Mouse (Mus musculus) spleen, adult 18-20 months (tissue): Measurements from ENCODE around the gene Stk19.
"Not testable (repeated sequence)": the region's sequence is repeated elsewhere in the genome, so short reads cannot be mapped to it uniquely, and the experiment has no call there.

Experiments used
- DNase-seq, 2 experiments: peaks; one replicate each; pipeline ENCODE4 v3.0.0; 2022; ENCODE audit warnings: mixed read lengths in 2 of 2

Stk19 gene

GRCm38 (mm10) chr17:34838785-34839184 lies 2.0 kb upstream of the Stk19 start:
- DNase-seq, result no peak

- DNase-seq, result peak in 1 of 2 experiments; percentile 18
Observed at GRCm38 (mm10) chr17:34837464-34838324, 949 bp upstream of the Stk19 start.

- DNase-seq, result no peak
Observed at GRCm38 (mm10) chr17:34836155-34836855, 440 bp downstream of the Stk19 start.

- not testable (repeated sequence) for DNase-seq
Observed at GRCm38 (mm10) chr17:34830776-34831175, 6.0 kb downstream of the Stk19 start.

GRCm38 (mm10) chr17:34814818-34815370 lies 21.9 kb downstream of the Stk19 start:
- DNase-seq, result no peak

GRCm38 (mm10) chr17:34813747-34814146 lies 23.0 kb downstream of the Stk19 start:
- DNase-seq, result peak in 1 of 2 experiments; percentile 40

- DNase-seq, result no peak
Observed at GRCm38 (mm10) chr17:34811275-34811674, 25.5 kb downstream of the Stk19 start.

- DNase-seq, result not testable (repeated sequence)
Observed at GRCm38 (mm10) chr17:34810811-34811210, 25.9 kb downstream of the Stk19 start.

- not testable (repeated sequence) for DNase-seq
Observed at GRCm38 (mm10) chr17:34810411-34810810, 26.3 kb downstream of the Stk19 start.

- DNase-seq, result no peak
Observed at GRCm38 (mm10) chr17:34808599-34809205, 28.0 kb downstream of the Stk19 start.

GRCm38 (mm10) chr17:34807176-34807575 lies 29.6 kb downstream of the Stk19 start:
- DNase-seq, result no peak

- no peak for DNase-seq
Observed at GRCm38 (mm10) chr17:34804871-34805562, 31.7 kb downstream of the Stk19 start.

- not testable (repeated sequence) for DNase-seq
Observed at GRCm38 (mm10) chr17:34804301-34804700, 32.4 kb downstream of the Stk19 start, which contains the start of gene Cyp21a1. TSS of gene Cyp21a1 (minus strand) at chr17:34804561.

- DNase-seq, result not testable (repeated sequence)
Observed at GRCm38 (mm10) chr17:34803367-34803766, 33.4 kb downstream of the Stk19 start.

GRCm38 (mm10) chr17:34802756-34803155 lies 34.0 kb downstream of the Stk19 start:
- not testable (repeated sequence) for DNase-seq

- not testable (repeated sequence) for DNase-seq
Observed at GRCm38 (mm10) chr17:34800781-34801305, 35.9 kb downstream of the Stk19 start.

- no peak for DNase-seq
Observed at GRCm38 (mm10) chr17:34799531-34799925, 37.2 kb downstream of the Stk19 start.

- no peak for DNase-seq
Observed at GRCm38 (mm10) chr17:34798866-34799530, 37.7 kb downstream of the Stk19 start.

GRCm38 (mm10) chr17:34798071-34798470 lies 38.7 kb downstream of the Stk19 start:
- DNase-seq, result not testable (repeated sequence)

- not testable (repeated sequence) for DNase-seq
Observed at GRCm38 (mm10) chr17:34797211-34797995, 39.3 kb downstream of the Stk19 start.
